Mouse (Mus musculus): ENCODE data around the gene Kcp.

Kcp gene

GRCm38 (mm10) chr6:29522626-29523300, 15.0 kb upstream of the Kcp start:
- no peak for DNase-seq

- DNase-seq = peak; percentile 69
Measured at GRCm38 (mm10) chr6:29517139-29517538, 9.4 kb upstream of the Kcp start.

DNA sequence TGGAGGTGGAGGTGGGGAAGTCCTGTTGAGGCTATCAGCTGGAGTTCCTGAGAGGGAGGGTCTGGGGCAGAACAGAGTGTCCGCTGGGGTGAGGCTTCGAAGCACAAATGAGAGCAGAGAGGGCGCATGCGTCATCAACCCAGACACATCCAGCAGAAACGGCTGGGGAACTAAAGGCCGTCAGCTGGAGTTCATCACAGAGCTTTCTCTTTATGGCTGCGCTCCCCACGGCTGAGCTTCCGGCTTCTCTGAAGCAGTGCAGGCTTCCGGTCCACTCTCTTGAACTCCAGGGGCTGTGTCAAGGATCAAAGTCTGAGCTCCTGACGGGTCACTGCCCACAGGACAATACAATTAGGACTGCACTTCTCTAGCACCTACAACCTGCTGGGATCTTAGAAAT, 5.5 kb upstream of the Kcp start:
- no peak for DNase-seq

GRCm38 (mm10) chr6:29509086-29509485, 1.3 kb upstream of the Kcp start:
- DNase-seq = no peak

GRCm38 (mm10) chr6:29506834-29507233, 918 bp downstream of the Kcp start:
- DNase-seq = no peak

DNA sequence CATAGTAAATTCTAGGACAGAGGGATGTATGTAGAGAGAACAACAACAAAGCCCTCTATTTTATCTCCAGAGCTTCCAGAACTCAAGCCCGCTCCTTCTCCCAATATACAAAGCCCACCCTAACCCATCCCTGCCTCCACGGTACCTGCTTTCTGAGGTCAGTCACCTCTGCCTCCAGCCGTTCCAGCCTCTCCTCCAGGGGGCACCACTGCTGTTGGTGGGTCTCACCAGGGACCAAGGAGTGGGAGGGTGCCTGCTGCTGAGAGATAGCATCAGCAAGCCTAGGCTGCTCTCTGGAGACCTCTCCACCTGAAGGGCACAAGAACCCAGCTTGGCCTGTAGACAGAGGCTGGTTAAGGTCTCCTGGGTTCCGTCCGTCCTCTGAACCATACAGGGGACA, 2.3 kb downstream of the Kcp start:
- DNase-seq = no peak

DNA sequence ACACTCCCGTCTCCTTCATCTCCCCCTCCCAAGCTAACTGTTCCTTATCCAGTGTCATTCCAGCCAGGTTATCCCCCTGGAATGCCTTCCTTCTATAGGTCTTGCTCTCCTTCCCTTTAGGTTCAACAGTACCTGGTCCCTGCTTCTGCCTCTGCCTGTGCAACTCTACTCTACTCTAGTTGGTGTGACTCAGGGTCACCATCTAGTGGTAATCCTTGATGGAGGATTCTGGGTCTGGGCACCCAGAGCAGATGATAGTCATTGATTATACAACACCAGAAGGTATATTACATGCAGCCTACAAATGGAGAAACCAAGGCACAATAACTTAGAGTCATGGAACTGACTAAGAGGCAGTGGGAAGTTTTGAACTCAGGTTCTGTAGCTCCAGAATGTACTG, 6.2 kb downstream of the Kcp start:
- DNase-seq = no peak

GRCm38 (mm10) chr6:29500810-29501209, 6.9 kb downstream of the Kcp start:
- no peak for DNase-seq

- no peak for DNase-seq
Measured at GRCm38 (mm10) chr6:29500177-29500576, 7.6 kb downstream of the Kcp start.

GRCm38 (mm10) chr6:29497791-29498190, 10.0 kb downstream of the Kcp start:
- no peak for DNase-seq

- DNase-seq = no peak
Measured at GRCm38 (mm10) chr6:29496270-29496669, 11.5 kb downstream of the Kcp start.

GRCm38 (mm10) chr6:29494101-29494500, 13.7 kb downstream of the Kcp start:
- no peak for DNase-seq

DNA sequence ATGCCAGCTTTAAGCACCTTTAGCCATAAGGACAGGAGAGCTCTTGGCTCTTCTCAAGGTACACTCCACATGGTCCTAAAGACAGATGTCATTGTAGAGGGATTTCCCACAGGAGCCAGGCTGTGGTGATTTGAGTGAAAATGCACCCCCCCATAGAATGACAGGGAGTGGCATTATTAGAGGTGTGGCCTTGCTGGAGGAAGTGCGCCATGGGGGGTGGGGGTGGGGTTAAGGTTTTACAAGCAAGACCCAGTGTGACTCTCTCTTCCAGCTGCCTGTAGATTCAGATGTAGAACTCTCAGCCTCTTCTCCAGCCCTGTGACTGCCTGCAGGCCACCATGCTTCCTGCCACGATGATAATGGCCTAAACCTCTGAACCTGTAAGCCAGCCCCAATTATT, 21.8 kb downstream of the Kcp start:
- DNase-seq = no peak

GRCm38 (mm10) chr6:29484716-29485559, 22.8 kb downstream of the Kcp start:
- DNase-seq = peak; percentile 15

- no peak for DNase-seq
Measured at GRCm38 (mm10) chr6:29482691-29483090, 25.1 kb downstream of the Kcp start.

- DNase-seq = no peak
Measured at GRCm38 (mm10) chr6:29474736-29475135, 33.0 kb downstream of the Kcp start.

DNA sequence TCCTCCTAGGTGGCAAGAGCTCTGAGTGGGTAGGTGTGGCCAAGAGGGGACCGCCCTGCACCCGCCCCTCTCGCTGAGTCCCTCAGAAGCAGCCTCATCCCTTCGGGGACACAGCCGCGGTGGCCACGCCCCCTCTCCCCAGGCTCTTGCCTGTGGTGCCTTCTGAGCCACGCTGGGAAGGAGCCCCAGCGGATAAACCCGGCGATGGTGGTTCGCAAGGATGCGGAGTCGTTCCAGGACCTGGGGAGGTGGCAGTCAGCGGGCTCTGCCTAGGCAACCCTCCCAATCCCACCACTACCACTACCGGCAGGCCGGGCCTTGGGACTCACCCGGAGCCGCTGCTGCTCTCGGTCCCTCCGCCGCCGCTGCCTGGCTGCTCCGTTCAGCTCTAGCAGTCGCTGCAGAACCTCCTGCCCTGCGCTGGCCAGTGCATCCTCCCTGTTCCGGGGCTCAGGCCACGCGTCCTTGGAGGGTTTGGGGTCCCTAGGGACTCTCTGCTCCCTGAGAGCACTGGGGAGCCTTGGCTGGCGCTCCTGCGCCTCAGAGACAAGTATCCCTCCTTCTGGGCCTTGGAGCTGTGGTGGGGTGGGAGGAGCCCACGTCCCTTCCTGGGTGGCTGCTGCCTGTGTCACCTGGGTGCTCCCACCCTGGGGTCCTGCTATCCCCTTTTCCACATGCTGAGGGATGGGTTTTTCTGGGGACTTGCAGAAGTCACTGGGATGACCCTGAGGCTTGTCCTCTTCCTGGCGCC, 33.6 kb downstream of the Kcp start:
- peak; percentile 87 for DNase-seq

DNA sequence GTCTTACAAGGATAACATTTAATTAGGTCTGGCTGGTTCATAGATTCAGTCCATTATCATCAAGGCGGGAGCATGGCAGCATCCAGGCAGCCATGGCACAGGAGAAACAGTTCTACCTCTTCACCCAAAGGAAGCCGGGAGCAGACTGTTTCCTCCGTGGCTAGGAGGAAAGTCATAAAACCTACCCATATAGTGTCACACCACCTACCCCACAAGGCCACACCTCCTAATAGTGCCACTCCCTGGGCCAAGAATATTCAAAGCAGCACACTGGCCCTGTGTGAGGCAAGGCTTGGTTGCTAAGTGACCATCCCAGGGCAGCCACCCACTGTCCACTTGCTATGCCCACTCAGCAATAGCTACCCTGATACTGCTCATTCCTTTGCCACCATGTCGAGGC, 36.6 kb downstream of the Kcp start, which contains the start of gene Atp6v1fnb:
Gene Atp6v1fnb, plus strand, starts transcription at position 301 of the 400 bp plus-strand sequence.
- no peak for DNase-seq

- no peak for DNase-seq
Measured at GRCm38 (mm10) chr6:29468851-29469250, 38.9 kb downstream of the Kcp start.

- DNase-seq = peak; percentile 91
Measured at GRCm38 (mm10) chr6:29467583-29468354, 40.0 kb downstream of the Kcp start, which contains the start of gene Atp6v1f. Atp6v1f (plus strand) TSS chr6:29467718.

DNA sequence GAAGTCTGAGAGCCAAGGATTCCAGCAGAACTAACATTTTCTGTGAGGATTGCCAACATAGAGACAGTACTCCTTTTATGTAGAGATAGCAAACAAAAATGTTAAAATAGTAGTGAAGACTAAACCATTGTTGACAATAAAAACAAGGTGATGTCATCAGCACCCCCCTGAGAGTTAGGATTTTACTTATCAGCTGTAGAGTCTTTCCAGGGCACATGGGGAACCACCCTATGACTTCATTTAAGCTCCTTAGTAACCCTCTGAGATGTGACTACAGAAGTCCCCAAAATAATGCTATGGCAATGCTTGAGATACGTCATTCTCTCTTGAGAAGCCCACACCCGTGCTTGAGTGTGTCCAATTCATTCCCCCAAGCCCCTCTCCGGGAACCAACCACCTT, 44.4 kb downstream of the Kcp start:
- no peak for DNase-seq

GRCm38 (mm10) chr6:29461502-29461901, 46.2 kb downstream of the Kcp start:
- no peak for DNase-seq

DNA sequence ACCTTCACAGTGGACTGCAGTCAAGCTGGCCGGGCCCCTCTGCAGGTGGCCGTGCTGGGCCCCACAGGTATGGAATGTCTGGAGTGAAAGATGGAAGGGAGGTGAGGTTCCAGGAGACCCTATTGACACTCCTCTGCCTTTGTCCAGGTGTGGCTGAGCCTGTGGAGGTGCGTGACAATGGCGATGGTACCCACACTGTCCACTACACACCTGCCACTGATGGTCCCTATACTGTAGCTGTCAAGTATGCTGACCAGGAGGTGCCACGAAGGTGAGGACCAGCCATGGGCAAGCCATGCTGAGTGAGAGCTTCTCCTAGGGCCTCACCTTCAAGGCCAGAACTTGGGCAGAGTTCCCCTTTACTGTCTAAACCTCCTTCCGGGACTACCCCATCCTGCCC, 57.1 kb downstream of the Kcp start:
- no peak for DNase-seq

All from right cerebral cortex, adult 18-20 months (tissue).